In genomic region chr13:15914270-15914669, GRCm38 (mm10) we compare ENCODE assay signal across 24 mouse cellular contexts.
"Had no signal": no experiment of that assay in that cellular context is flagged by ENCODE, and none has a peak within 500 bp of the region (broad histone marks: within the 10 kb centered on the region; RNA-seq: fewer than 3 reads in every experiment).

No protein-coding gene starts in this region.

- ATAC-seq: inflammation-experienced regulatory T-cells, adult 6 months; intestine, embryonic 15.5 days; intestine, postnatal 0 days; liver, embryonic 12.5 days had no signal

- H3K27ac ChIP-seq: heart, embryonic 10.5 days; hindbrain, embryonic 13.5 days; hindbrain, embryonic 15.5 days; intestine, embryonic 15.5 days; layer of hippocampus, adult 2 months; limb, embryonic 13.5 days; limb, embryonic 15.5 days; liver, embryonic 12.5 days; liver, embryonic 14.5 days had no signal

- H3K4me1 ChIP-seq: heart, embryonic 10.5 days; heart, embryonic 12.5 days; hindbrain, embryonic 13.5 days; hindbrain, embryonic 15.5 days; intestine, embryonic 15.5 days; limb, embryonic 13.5 days; limb, embryonic 15.5 days; liver, embryonic 12.5 days had no signal

- DNase-seq: gastrocnemius, postnatal 14 days; gastrocnemius, postnatal 36 days; heart, adult 18-20 months; heart, postnatal 10 days; heart, postnatal 36 days; kidney, adult 18-20 months; kidney, adult 8-10 months; kidney, postnatal 10 days; kidney, postnatal 25 days; kidney, postnatal 4 days; layer of hippocampus, postnatal 36 days; left cerebral cortex, postnatal 4 days had no signal

- H3K4me3 ChIP-seq: heart, embryonic 10.5 days; heart, embryonic 12.5 days; hindbrain, embryonic 13.5 days; hindbrain, embryonic 15.5 days; intestine, embryonic 15.5 days; layer of hippocampus, adult 2 months; limb, embryonic 13.5 days; limb, embryonic 15.5 days; liver, embryonic 12.5 days had no signal
